Mouse (Mus musculus): Measurements from ENCODE around the gene Adgrb3. TPM values are rescaled to one million over a fixed set of nuclear protein-coding genes. Genes with fewer than 3 reads are reported as not detected.

The Adgrb3 gene
- polyA plus RNA-seq, 1 experiment = 1.0 TPM

DNA sequence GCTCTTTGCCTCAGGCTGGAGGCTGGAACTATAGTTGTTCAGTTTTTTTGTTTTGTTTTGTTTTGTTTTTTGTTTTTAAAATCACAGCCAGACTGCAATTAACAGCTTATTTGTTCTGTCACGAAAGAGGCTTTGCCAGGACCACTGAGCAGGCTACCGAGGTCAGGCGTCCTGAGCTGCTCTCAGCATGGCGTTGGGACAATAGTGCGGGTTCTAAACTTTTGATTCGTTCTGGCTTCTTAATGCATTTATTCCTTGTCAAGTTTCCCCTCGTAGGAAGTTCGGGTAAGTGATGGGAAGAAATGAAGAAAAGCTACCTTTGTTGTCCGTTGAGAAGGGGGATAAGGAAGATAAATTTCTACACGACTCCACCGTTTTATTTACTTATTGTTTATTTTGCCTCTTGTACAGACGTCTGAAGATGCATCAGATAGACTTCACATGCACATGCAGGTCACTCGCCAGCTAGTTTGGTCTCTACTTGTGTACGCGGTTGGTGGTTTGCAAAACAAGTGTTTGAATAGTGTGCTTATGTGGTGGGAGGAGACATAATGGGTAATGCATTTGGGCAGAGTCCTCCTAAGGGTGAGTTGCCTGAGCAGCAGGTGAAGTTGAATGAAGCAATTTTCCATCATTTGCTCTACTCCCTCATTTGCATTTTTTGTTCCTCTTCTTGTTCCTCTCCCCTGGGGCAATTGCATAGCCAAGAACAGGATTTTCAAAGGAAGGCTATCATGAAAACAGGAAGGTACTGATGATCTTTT lies 1.4 kb upstream of the Adgrb3 start:
- Histone ChIP-seq H3K36me3 (ENCODE audit: control insufficient read depth, insufficient read depth, low read length, poor library complexity, severe bottlenecking) (no peaks in the 10 kb centered on the region), H3K9me3 (replicated peaks; ENCODE audit: control insufficient read depth, insufficient read depth, low read length, poor library complexity, severe bottlenecking) (no peaks in the 10 kb centered on the region), H3K27ac (ENCODE audit: insufficient read depth, low read length) (no peak overlapping the region), H3K27me3 (ENCODE audit: control insufficient read depth, insufficient read depth, low read length, poor library complexity, severe bottlenecking) (no peaks in the 10 kb centered on the region), H3K9ac (ENCODE audit: low read depth, poor library complexity, severe bottlenecking) (no peak overlapping the region), H3K4me3 (ENCODE audit: low read depth, low read length) (peak overlapping the region; percentile 95; the same call in 1 of the 2 replicates), H3K4me1 (ENCODE audit: control insufficient read depth, insufficient read depth, low read length) (no peaks in the 10 kb centered on the region)
- TF ChIP-seq EP300 (IDR thresholded peaks at IDR 0.05; ENCODE audit: insufficient read depth, low read depth, low read length) (no peak), POLR2A (IDR thresholded peaks at IDR 0.05; ENCODE audit: insufficient read depth, low read length) (no peak), CTCF (IDR thresholded peaks at IDR 0.05; ENCODE audit: low read depth, low read length) (no peak)

DNA sequence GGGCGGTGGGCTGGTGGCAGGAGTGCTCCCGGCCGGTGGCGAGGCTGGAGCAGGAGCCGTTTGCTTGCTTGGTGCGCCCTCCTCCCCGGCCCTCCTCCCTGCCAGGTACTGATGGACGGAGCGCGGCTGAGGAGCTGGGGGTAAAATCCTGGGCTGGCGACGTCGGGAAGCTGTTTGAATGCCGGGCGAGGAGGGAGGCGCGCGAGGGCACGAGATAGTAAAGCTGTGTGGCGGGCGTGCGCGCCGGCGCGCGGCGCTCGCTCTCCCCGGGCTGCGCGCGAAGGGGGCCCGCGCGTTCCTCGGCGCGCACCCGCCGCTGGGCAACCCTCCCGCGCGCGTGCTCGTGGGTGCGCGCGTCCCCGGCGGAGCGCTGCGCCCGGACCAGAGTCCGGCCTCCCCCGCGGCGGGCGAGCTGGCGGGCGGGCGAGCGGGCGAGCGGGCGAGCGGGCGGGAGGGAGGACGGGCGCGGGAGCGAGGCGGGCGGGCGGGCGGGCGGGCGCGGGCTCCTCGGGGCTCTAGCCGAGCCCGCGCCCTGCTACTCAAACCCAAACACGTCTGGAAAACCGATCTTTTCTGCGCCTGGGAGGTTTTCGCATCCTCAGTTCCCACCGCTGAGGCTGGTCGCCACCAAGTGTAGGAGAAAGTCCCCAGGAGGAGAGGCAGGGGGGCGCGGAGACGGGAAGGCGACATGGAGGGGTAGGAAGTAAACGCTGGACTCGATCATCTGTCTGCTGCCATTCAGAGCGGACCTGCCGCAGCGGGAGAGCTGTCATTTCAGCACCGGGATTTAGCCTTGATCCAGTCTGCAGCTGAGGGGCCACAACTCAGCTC lies 629 bp upstream of the Adgrb3 start:
- H3K9ac ChIP-seq (ENCODE audit: low read depth, poor library complexity, severe bottlenecking) = peak overlapping the region; percentile 64
- no peak overlapping the region for H3K27ac ChIP-seq (ENCODE audit: insufficient read depth, low read length)
- H3K4me3 ChIP-seq (ENCODE audit: low read depth, low read length) = peak overlapping the region; percentile 95
- H3K27me3 ChIP-seq (ENCODE audit: control insufficient read depth, insufficient read depth, low read length, poor library complexity, severe bottlenecking) = no peaks in the 10 kb centered on the region
- no peaks in the 10 kb centered on the region for H3K4me1 ChIP-seq (ENCODE audit: control insufficient read depth, insufficient read depth, low read length)
- no peaks in the 10 kb centered on the region for H3K36me3 ChIP-seq (ENCODE audit: control insufficient read depth, insufficient read depth, low read length, poor library complexity, severe bottlenecking)
- TF ChIP-seq EP300 (IDR thresholded peaks at IDR 0.05; ENCODE audit: insufficient read depth, low read depth, low read length) = no peak
- TF ChIP-seq CTCF (IDR thresholded peaks at IDR 0.05; ENCODE audit: low read depth, low read length) = no peak
- TF ChIP-seq POLR2A (IDR thresholded peaks at IDR 0.05; ENCODE audit: insufficient read depth, low read length) = no peak
- H3K9me3 ChIP-seq (replicated peaks; ENCODE audit: control insufficient read depth, insufficient read depth, low read length, poor library complexity, severe bottlenecking) = no peaks in the 10 kb centered on the region

DNA sequence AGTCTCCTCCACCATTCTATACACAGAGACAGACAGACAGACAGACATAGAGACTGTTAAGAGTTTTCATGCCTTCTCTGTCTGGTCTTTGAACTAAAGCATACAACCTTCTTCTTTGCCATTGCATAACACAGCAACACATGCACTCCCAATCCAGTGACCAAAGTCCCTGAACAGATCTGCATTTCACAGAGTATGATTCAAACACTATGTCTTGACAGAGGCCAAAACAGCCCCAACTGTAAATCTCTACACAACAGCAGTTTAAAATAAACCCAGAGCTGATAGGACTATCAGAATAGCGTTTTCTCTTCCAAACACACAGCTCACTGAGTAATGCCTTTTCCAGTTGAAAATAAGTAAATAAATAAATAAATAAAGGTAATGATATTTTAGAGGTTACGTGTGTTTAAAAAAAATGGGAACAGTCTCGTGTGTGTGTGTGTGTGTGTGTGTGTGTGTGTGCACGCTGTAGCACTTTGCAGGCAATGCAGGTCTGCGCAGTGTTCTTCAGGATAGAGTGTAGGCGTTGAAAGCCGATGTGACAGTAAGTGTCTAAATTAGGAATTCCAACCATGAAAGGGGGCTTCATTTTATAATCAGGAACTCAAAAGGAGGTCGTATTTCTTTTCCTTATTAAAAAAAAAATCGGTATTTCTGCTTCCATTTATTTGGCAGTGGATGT lies 1.3 kb downstream of the Adgrb3 start:
- H3K4me1 ChIP-seq (ENCODE audit: control insufficient read depth, insufficient read depth, low read length) = no peaks in the 10 kb centered on the region
- no peak overlapping the region for H3K9ac ChIP-seq (ENCODE audit: low read depth, poor library complexity, severe bottlenecking)
- no peak overlapping the region for H3K4me3 ChIP-seq (ENCODE audit: low read depth, low read length)
- no peak overlapping the region for H3K27ac ChIP-seq (ENCODE audit: insufficient read depth, low read length)
- H3K36me3 ChIP-seq (ENCODE audit: control insufficient read depth, insufficient read depth, low read length, poor library complexity, severe bottlenecking) = no peaks in the 10 kb centered on the region
- H3K27me3 ChIP-seq (ENCODE audit: control insufficient read depth, insufficient read depth, low read length, poor library complexity, severe bottlenecking) = no peaks in the 10 kb centered on the region
- TF ChIP-seq POLR2A (IDR thresholded peaks at IDR 0.05; ENCODE audit: insufficient read depth, low read length) (no peak), CTCF (IDR thresholded peaks at IDR 0.05; ENCODE audit: low read depth, low read length) (no peak), EP300 (IDR thresholded peaks at IDR 0.05; ENCODE audit: insufficient read depth, low read depth, low read length) (no peak)
- no peaks in the 10 kb centered on the region for H3K9me3 ChIP-seq (replicated peaks; ENCODE audit: control insufficient read depth, insufficient read depth, low read length, poor library complexity, severe bottlenecking)

DNA sequence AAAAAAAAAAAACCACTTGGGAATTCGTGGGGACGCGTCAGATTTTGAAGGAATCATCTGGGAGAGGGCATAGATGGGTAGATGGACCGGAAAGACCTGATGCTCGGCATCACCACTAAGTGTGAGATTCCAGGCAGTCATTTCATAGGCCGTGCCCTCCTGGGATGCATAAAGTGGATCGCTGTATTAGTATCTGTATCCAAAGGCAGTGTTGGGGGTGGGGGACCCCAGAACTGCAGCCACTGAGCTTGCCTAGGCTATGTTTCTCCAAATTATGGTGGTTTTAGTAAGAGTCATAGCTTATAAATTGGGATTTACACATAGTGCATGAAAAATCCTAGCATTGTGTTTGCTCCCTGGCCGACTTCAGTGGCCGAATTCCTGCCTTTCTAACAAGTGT lies 2.1 kb downstream of the Adgrb3 start:
- TF ChIP-seq CTCF (IDR thresholded peaks at IDR 0.05; ENCODE audit: low read depth, low read length) (no peak), EP300 (IDR thresholded peaks at IDR 0.05; ENCODE audit: insufficient read depth, low read depth, low read length) (no peak), POLR2A (IDR thresholded peaks at IDR 0.05; ENCODE audit: insufficient read depth, low read length) (no peak)
- H3K27me3 ChIP-seq (ENCODE audit: control insufficient read depth, insufficient read depth, low read length, poor library complexity, severe bottlenecking) = no peaks in the 10 kb centered on the region
- H3K27ac ChIP-seq (ENCODE audit: insufficient read depth, low read length) = no peak overlapping the region
- H3K4me1 ChIP-seq (ENCODE audit: control insufficient read depth, insufficient read depth, low read length) = no peaks in the 10 kb centered on the region
- H3K4me3 ChIP-seq (ENCODE audit: low read depth, low read length) = no peak overlapping the region
- no peaks in the 10 kb centered on the region for H3K9me3 ChIP-seq (replicated peaks; ENCODE audit: control insufficient read depth, insufficient read depth, low read length, poor library complexity, severe bottlenecking)
- H3K9ac ChIP-seq (ENCODE audit: low read depth, poor library complexity, severe bottlenecking) = no peak overlapping the region
- no peaks in the 10 kb centered on the region for H3K36me3 ChIP-seq (ENCODE audit: control insufficient read depth, insufficient read depth, low read length, poor library complexity, severe bottlenecking)

DNA sequence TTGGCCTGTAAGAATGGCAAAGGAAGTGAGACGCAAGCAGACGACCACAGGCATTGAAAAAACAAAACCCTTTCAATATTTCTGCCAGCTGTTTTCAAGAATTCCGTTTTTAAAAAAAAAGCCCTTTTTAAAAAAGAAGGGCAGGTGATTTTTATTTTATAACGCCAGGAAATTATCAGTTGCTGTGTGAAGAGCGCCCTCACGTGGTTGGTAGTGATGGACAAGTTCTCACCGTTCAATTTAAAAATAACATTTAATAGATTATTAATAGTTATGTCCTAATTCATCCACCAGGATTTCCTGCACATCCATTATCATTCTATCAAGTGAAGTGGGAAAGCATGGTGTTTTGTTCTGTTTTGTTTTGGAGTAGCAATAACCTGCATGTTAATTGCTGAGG lies 2.7 kb downstream of the Adgrb3 start:
- Histone ChIP-seq H3K27ac (ENCODE audit: insufficient read depth, low read length) (no peak overlapping the region), H3K27me3 (ENCODE audit: control insufficient read depth, insufficient read depth, low read length, poor library complexity, severe bottlenecking) (no peaks in the 10 kb centered on the region), H3K9me3 (replicated peaks; ENCODE audit: control insufficient read depth, insufficient read depth, low read length, poor library complexity, severe bottlenecking) (no peaks in the 10 kb centered on the region), H3K9ac (ENCODE audit: low read depth, poor library complexity, severe bottlenecking) (no peak overlapping the region), H3K36me3 (ENCODE audit: control insufficient read depth, insufficient read depth, low read length, poor library complexity, severe bottlenecking) (no peaks in the 10 kb centered on the region), H3K4me1 (ENCODE audit: control insufficient read depth, insufficient read depth, low read length) (no peaks in the 10 kb centered on the region), H3K4me3 (ENCODE audit: low read depth, low read length) (no peak overlapping the region)
- TF ChIP-seq POLR2A (IDR thresholded peaks at IDR 0.05; ENCODE audit: insufficient read depth, low read length) (no peak), CTCF (IDR thresholded peaks at IDR 0.05; ENCODE audit: low read depth, low read length) (no peak), EP300 (IDR thresholded peaks at IDR 0.05; ENCODE audit: insufficient read depth, low read depth, low read length) (no peak)
